Mouse (Mus musculus): ENCODE results near the gene Hoxa6. TPM values are rescaled to one million over a fixed set of nuclear protein-coding genes. Genes with fewer than 3 reads are reported as not detected.

Hoxa6 gene
- total and polyA plus RNA-seq, 3 experiments: 0.58 to 2.2 (median 2.1) TPM

DNA sequence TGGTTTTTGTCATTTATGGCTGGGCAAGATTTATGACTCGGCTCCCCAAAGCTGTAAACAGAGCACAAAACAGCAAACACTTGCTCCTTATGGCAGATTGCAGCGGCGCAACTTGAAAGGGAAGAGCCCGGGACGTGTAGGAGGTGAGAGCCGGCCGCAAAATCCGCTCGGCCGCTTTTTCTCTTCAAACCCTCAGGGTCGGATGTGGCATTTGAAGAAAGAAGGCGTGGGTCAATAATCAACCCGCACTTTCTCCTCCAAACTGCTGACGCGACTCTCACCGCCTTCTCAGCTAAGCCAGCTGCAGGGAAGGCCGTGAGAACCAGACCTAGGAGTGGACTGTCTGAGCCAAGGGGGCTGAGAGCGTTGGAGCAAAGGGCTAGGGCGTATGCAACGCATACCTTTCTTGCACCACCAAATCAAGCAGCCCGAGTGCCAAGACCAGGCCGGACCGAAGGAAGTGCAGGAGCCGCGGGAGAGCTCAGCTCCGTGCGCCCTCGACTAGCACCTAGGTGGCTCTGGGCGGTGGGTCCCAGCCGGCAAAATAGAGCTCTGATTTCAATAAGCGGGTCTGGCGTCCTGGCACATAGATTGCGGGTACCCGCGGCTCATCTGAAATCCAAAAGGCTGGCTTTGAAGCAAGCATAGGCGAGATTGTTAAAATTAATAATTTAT lies 31.3 kb downstream of the Hoxa6 start, which contains the start of gene 5730596B20Rik:
5730596B20Rik (plus strand) TSS at position 438 of the 675 bp plus-strand sequence.
- no peak within 1 kb of the TSS for H3K27ac ChIP-seq (ENCODE audit: insufficient read depth, low read depth)
- DNase-seq (ENCODE audit: extremely low read depth): no peak
- dilution Hi-C loops (cut with MboI; ENCODE audit: extremely low pct_ligation_motif_present, extremely low pct_unique_long_range_greater_than_20kb, low sequenced_read_pairs): no loop called here
- no peaks in the 10 kb centered on the region for H3K27me3 ChIP-seq (replicated peaks)
- peaks cover 9% of the 10 kb centered on the region for H3K9me3 ChIP-seq (replicated peaks; ENCODE audit: low read length)
- H3K79me2 ChIP-seq (replicated peaks; ENCODE audit: control insufficient read depth, extremely low read depth, insufficient read depth, poor library complexity, severe bottlenecking): no peaks in the 10 kb centered on the region
- no peak within 1 kb of the TSS for H3K9ac ChIP-seq (ENCODE audit: insufficient read depth, low read depth)
- no peak within 1 kb of the TSS for H3K4me2 ChIP-seq (ENCODE audit: insufficient read depth, low read depth, poor library complexity, severe bottlenecking)
- no peak for TF ChIP-seq BHLHE40 (IDR thresholded peaks at IDR 0.05; ENCODE audit: low read depth, low read length)
- TF ChIP-seq TBP (conservative IDR thresholded peaks at IDR 0.05; ENCODE audit: low read depth, low read length): no peak
- TF ChIP-seq SMC3 (IDR thresholded peaks at IDR 0.05; ENCODE audit: low read depth, low read length): no peak
- TF ChIP-seq MYC (IDR thresholded peaks at IDR 0.05; ENCODE audit: low read depth, low read length): no peak
- TF ChIP-seq HCFC1 (IDR thresholded peaks at IDR 0.05; ENCODE audit: low read depth, low read length): no peak
- no peak for TF ChIP-seq ZMIZ1 (IDR thresholded peaks at IDR 0.05; ENCODE audit: low read depth, low read length)
- TF ChIP-seq TCF12 (IDR thresholded peaks at IDR 0.05; ENCODE audit: low read depth, low read length): no peak
- no peak for TF ChIP-seq NRF1 (IDR thresholded peaks at IDR 0.05; ENCODE audit: low read depth, low read length)
- TF ChIP-seq POLR2A (IDR thresholded peaks at IDR 0.05; ENCODE audit: low read depth, low read length): no peak
- no peak for TF ChIP-seq CHD1 (IDR thresholded peaks at IDR 0.05; ENCODE audit: low read depth, low read length)
- TF ChIP-seq MEF2A (IDR thresholded peaks at IDR 0.05; ENCODE audit: borderline replicate concordance, low read depth, low read length): no peak
- TF ChIP-seq JUN (IDR thresholded peaks at IDR 0.05; ENCODE audit: insufficient read depth, low read depth, low read length): no peak
- TF ChIP-seq MAZ (IDR thresholded peaks at IDR 0.05; ENCODE audit: low read depth, low read length): no peak
- TF ChIP-seq RCOR1 (conservative IDR thresholded peaks at IDR 0.05; ENCODE audit: low read depth, low read length): no peak
- TF ChIP-seq SIN3A (IDR thresholded peaks at IDR 0.05; ENCODE audit: low read length): no peak
- TF ChIP-seq ZKSCAN1 (IDR thresholded peaks at IDR 0.05; ENCODE audit: borderline replicate concordance, low read depth, low read length): no peak
- TF ChIP-seq MAX (IDR thresholded peaks at IDR 0.05; ENCODE audit: low read length): no peak
- no peak for TF ChIP-seq UBTF (IDR thresholded peaks at IDR 0.05; ENCODE audit: low read depth, low read length)
- peaks cover 0 to 3% of the 10 kb centered on the region in 2 experiments for H3K36me3 ChIP-seq (replicated peaks in 1 of 2; ENCODE audit: control insufficient read depth in 1 of 2, insufficient read depth in 1 of 2, low read length in 1 of 2)
- H3K4me3 ChIP-seq (replicated peaks in 1 of 3; ENCODE audit: low read depth in 2 of 3, low read length in 2 of 3, poor library complexity in 1 of 3): no peak within 1 kb of the TSS
- in situ Hi-C loops (cut with MboI; ENCODE audit: low pct_ligation_motif_present, low pct_unique_long_range_greater_than_20kb, low sequenced_read_pairs): no loop called here
- H3K4me1 ChIP-seq (ENCODE audit: control insufficient read depth in 1 of 2, insufficient read depth in 2 of 2): no peaks in the 10 kb centered on the region

GRCm38 (mm10) chr6:52176391-52176790 lies 32.1 kb downstream of the Hoxa6 start:
- in situ Hi-C loops (cut with MboI; ENCODE audit: low pct_ligation_motif_present, low pct_unique_long_range_greater_than_20kb, low sequenced_read_pairs): no loop called here
- Histone ChIP-seq H3K9me3 (replicated peaks; ENCODE audit: low read length) (peaks cover 9% of the 10 kb centered on the region), H3K27ac (ENCODE audit: insufficient read depth, low read depth) (no peak overlapping the region), H3K27me3 (replicated peaks) (no peaks in the 10 kb centered on the region), H3K79me2 (replicated peaks; ENCODE audit: control insufficient read depth, extremely low read depth, insufficient read depth, poor library complexity, severe bottlenecking) (no peaks in the 10 kb centered on the region), H3K4me1 (ENCODE audit: control insufficient read depth in 1 of 2, insufficient read depth in 2 of 2) (no peaks in the 10 kb centered on the region), H3K9ac (ENCODE audit: insufficient read depth, low read depth) (no peak overlapping the region), H3K36me3 (replicated peaks in 1 of 2; ENCODE audit: control insufficient read depth in 1 of 2, insufficient read depth in 1 of 2, low read length in 1 of 2) (peaks cover 0 to 3% of the 10 kb centered on the region in 2 experiments), H3K4me3 (replicated peaks in 1 of 3; ENCODE audit: low read depth in 2 of 3, low read length in 2 of 3, poor library complexity in 1 of 3) (no peak overlapping the region), H3K4me2 (ENCODE audit: insufficient read depth, low read depth, poor library complexity, severe bottlenecking) (no peak overlapping the region)
- TF ChIP-seq NRF1 (IDR thresholded peaks at IDR 0.05; ENCODE audit: low read depth, low read length) (no peak), ZKSCAN1 (IDR thresholded peaks at IDR 0.05; ENCODE audit: borderline replicate concordance, low read depth, low read length) (no peak), MAZ (IDR thresholded peaks at IDR 0.05; ENCODE audit: low read depth, low read length) (no peak), EP300 (IDR thresholded peaks at IDR 0.05; ENCODE audit: low read length) (no peak), E2F4 (IDR thresholded peaks at IDR 0.05; ENCODE audit: insufficient replicate concordance, low read depth, low read length) (no peak), ZC3H11A (IDR thresholded peaks at IDR 0.05; ENCODE audit: low read depth, low read length) (no peak), JUND (conservative IDR thresholded peaks at IDR 0.05; ENCODE audit: low read depth, low read length) (no peak), RAD21 (IDR thresholded peaks at IDR 0.05; ENCODE audit: low read depth, low read length) (no peak), CHD1 (IDR thresholded peaks at IDR 0.05; ENCODE audit: low read depth, low read length) (no peak), ELF1 (IDR thresholded peaks at IDR 0.05; ENCODE audit: low read depth, low read length) (no peak), POLR2A (IDR thresholded peaks at IDR 0.05; ENCODE audit: low read depth, low read length) (no peak), SIN3A (IDR thresholded peaks at IDR 0.05; ENCODE audit: low read length) (no peak), SMC3 (IDR thresholded peaks at IDR 0.05; ENCODE audit: low read depth, low read length) (no peak), PAX5 (IDR thresholded peaks at IDR 0.05; ENCODE audit: low read length) (no peak), TBP (conservative IDR thresholded peaks at IDR 0.05; ENCODE audit: low read depth, low read length) (no peak), HCFC1 (IDR thresholded peaks at IDR 0.05; ENCODE audit: low read depth, low read length) (no peak), MAFK (IDR thresholded peaks at IDR 0.05; ENCODE audit: insufficient replicate concordance, low read length) (no peak)
- DNase-seq (ENCODE audit: extremely low read depth): no peak
- dilution Hi-C loops (cut with MboI; ENCODE audit: extremely low pct_ligation_motif_present, extremely low pct_unique_long_range_greater_than_20kb, low sequenced_read_pairs): no loop called here

Data from CH12.LX (cell line).